Mouse (Mus musculus): ENCODE data around the gene Gm3633.
"Not testable (repeated sequence)": the region's sequence is repeated elsewhere in the genome, so short reads cannot be mapped to it uniquely, and the experiment has no call there.

The Gm3633 gene

GRCm38 (mm10) chr14:42641817-42642216 lies at the start of gene Gm3633:
Gene Gm3633, minus strand, starts transcription at chr14:42641917.
- DNase-seq, result not testable (repeated sequence)

- DNase-seq, result not testable (repeated sequence)
Measured at GRCm38 (mm10) chr14:42655638-42656037, 13.9 kb upstream of the Gm3633 start, which contains the start of gene Gm10378. Gene Gm10378, plus strand, starts transcription at chr14:42655938.

- not testable (repeated sequence) for DNase-seq
Measured at GRCm38 (mm10) chr14:42599782-42600181, 41.9 kb downstream of the Gm3633 start, which contains the start of gene Gm17124. Gene Gm17124, minus strand, starts transcription at chr14:42599882.
